Mouse (Mus musculus) limb, embryonic 10.5 days (tissue): ENCODE measurements around the gene Cenpo. TPM values are rescaled to one million over a fixed set of nuclear protein-coding genes. Genes with fewer than 3 reads are reported as not detected.

Source experiments
- DNase-seq: peaks from one replicate; pipeline ENCODE4 v3.0.0-alpha.2; 2017; ENCODE audit warnings: low spot score
- H3K27ac ChIP-seq: fragments of 300-500 bp; sonication (generic); 2 replicates; pipeline ENCODE4 v1.5.1; 2016; ENCODE audit warnings: mild to moderate bottlenecking
- H3K27me3 ChIP-seq: fragments of 300-500 bp; sonication (generic); 2 replicates; pipeline ENCODE4 v1.6.1; 2016; ENCODE audit warnings: low read depth, mild to moderate bottlenecking; ENCODE audit not compliant: poor library complexity, severe bottlenecking
- H3K36me3 ChIP-seq: fragments of 300-500 bp; sonication (generic); 2 replicates; pipeline ENCODE4 v1.6.1; 2016; ENCODE audit warnings: mild to moderate bottlenecking, moderate library complexity
- H3K4me1 ChIP-seq: fragments of 300-500 bp; sonication (generic); 2 replicates; pipeline ENCODE4 v1.6.1; 2016
- H3K4me3 ChIP-seq: fragments of 300-500 bp; sonication (generic); 2 replicates; pipeline ENCODE4 v1.5.1; 2016; ENCODE audit warnings: mild to moderate bottlenecking, moderate library complexity
- H3K9me3 ChIP-seq: fragments of 300-500 bp; sonication (generic); replicated peaks from 2 replicates; pipeline ENCODE4 v1.6.1; 2016; ENCODE audit warnings: mild to moderate bottlenecking
- WGBS: fragments of 180-500 bp; shearing (Covaris S2); methylation state at CpG from one replicate; pipeline ENCODE4 v1.1.7; 2016; 5-methylcytosine and 5-hydroxymethylcytosine counted together
- polyA plus RNA-seq: library from polyadenylated mRNA; unstranded; fragments of >200 nt; fragmentation: Nextera tagmentation; extraction: Ambion mirVana; gene quantifications from 2 replicates; pipeline ENCODE4 v1.2.1, GENCODE M21; 2016

Cenpo gene
- polyA plus RNA-seq, 1 experiment from 2014 or later = 22.0 TPM

DNA sequence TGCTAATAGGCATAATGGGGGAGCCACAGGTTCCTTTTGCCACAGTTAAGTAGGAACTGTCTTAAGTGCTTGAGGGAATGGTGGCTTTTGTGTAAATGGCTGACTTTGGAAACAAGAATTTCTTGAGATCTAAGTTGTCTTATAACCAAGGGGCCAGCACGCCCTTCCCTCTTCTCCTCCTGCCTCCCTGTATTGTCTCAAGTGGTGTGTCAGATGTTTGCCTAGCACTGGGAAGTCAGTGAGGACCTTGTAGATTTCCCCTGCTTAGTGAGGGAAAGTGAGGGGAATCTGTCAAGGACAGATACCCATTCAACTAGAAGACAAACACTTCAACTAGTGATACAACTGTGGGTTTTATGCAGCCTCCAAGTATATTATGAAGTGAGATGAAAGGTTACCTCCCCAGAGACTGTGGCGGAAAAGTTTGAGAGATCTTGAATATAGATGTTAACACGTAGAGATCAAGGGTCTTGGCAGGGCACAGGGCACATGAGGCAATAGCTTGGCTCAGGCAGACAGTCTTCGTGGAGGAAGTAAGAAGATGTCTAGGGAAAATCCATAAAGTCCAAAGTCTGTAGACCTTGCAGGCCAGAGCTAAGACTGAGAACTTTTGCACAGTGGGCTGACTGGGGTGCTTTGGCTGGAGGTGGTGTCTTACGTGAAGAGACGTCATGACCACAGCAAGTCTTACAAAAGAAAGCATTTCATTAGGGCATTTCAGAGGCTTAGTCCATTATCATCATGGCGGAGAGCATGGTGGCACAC is 75.0 kb downstream of the Cenpo start:
- H3K4me3 ChIP-seq = no peak overlapping the region
- no peak for DNase-seq
- H3K4me1 ChIP-seq = peaks cover 10% of the 10 kb centered on the region
- H3K27ac ChIP-seq = no peak overlapping the region
- 95% methylated on average over 7 of the region's 7 CpGs for WGBS
- no peaks in the 10 kb centered on the region for H3K36me3 ChIP-seq
- H3K27me3 ChIP-seq = no peaks in the 10 kb centered on the region
- H3K9me3 ChIP-seq = no peaks in the 10 kb centered on the region

GRCm38 (mm10) chr12:4158179-4158578 is 75.9 kb downstream of the Cenpo start:
- WGBS = 88% methylated on average over 3 of the region's 3 CpGs
- DNase-seq = no peak
- Histone ChIP-seq H3K4me3 (no peak overlapping the region), H3K36me3 (no peaks in the 10 kb centered on the region), H3K27me3 (no peaks in the 10 kb centered on the region), H3K9me3 (no peaks in the 10 kb centered on the region), H3K27ac (no peak overlapping the region), H3K4me1 (peaks cover 10% of the 10 kb centered on the region)

DNA sequence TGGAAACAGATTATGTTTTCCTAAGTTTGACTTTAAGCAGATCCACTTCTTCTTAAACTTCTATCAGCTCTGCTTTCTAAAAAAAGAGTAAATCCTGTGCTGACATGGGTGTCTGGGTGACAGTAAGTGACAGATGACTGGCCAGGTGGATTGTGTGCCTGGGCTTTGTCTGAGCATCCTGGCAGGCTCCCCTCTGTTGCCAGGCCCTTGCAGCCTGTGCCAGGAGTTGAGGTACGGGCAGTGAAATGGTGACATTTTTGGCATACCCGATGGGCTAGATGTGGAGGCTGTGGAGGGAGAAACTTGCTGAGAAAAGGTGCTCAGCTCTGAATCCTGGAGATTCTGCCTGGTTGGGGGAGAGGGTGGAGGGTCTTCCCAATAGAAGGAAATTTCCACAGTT is 76.6 kb downstream of the Cenpo start:
- no peaks in the 10 kb centered on the region for H3K9me3 ChIP-seq
- H3K4me3 ChIP-seq = no peak overlapping the region
- WGBS = 88% methylated on average over 2 of the region's 2 CpGs
- no peak for DNase-seq
- no peak overlapping the region for H3K27ac ChIP-seq
- H3K4me1 ChIP-seq = peaks cover 10% of the 10 kb centered on the region
- no peaks in the 10 kb centered on the region for H3K36me3 ChIP-seq
- no peaks in the 10 kb centered on the region for H3K27me3 ChIP-seq

DNA sequence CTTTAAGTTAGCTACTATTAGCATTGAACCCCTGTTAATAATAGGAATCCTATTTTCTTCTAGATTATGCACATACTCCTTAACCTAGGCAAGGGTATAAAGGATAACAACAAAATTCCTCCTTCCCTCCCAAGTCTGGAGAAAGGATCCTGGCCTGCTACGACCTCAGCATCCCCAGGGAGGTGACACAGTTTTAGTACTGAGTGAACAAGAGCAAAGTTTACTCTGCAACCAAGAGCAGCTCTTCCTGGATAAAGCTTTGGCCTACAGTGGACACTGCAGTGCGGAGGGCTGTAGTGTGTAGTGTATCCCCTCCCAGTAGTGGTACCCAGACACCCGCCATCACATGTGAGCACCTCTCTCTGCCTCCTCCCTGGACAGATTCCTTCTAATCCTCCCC is 82.1 kb downstream of the Cenpo start:
- H3K9me3 ChIP-seq = no peaks in the 10 kb centered on the region
- no peak overlapping the region for H3K4me3 ChIP-seq
- 92% methylated on average over 3 of the region's 3 CpGs for WGBS
- H3K27ac ChIP-seq = no peak overlapping the region
- no peak for DNase-seq
- no peaks in the 10 kb centered on the region for H3K27me3 ChIP-seq
- no peaks in the 10 kb centered on the region for H3K36me3 ChIP-seq
- no peaks in the 10 kb centered on the region for H3K4me1 ChIP-seq

GRCm38 (mm10) chr12:4150936-4151335 is 83.2 kb downstream of the Cenpo start:
- H3K27ac ChIP-seq = no peak overlapping the region
- H3K27me3 ChIP-seq = no peaks in the 10 kb centered on the region
- 85% methylated on average over 2 of the region's 2 CpGs for WGBS
- no peaks in the 10 kb centered on the region for H3K36me3 ChIP-seq
- no peak overlapping the region for H3K4me3 ChIP-seq
- no peaks in the 10 kb centered on the region for H3K4me1 ChIP-seq
- DNase-seq = no peak
- no peaks in the 10 kb centered on the region for H3K9me3 ChIP-seq

Other genes starting within 250 kb of the Cenpo start
- gene Efr3b, start 195.4 kb downstream of the Cenpo start, polyA plus RNA-seq = 4.8 and 8.4 TPM in 2 replicates
- gene Dnajc27, start 151.7 kb downstream of the Cenpo start, polyA plus RNA-seq = 9.5 and 11.7 TPM in 2 replicates
- 8.1 and 8.4 TPM in 2 replicates for gene Adcy3, start 101.2 kb downstream of the Cenpo start, polyA plus RNA-seq
- gene Ptrhd1, start 267 bp downstream of the Cenpo start, polyA plus RNA-seq = 5.9 and 6.0 TPM in 2 replicates
- gene Ncoa1, start 242.9 kb upstream of the Cenpo start, polyA plus RNA-seq = 1.3 and 3.3 TPM in 2 replicates